ENCODE assay signal across 8 mouse cellular contexts in genomic region chr7:46615256-46615977, GRCm38 (mm10). TPM values are rescaled to one million over a fixed set of nuclear protein-coding genes. Genes with fewer than 3 reads are reported as not detected.
DNase-seq lines count a peak whose midpoint lies in the region; ATAC-seq lines count a peak whose summit lies in the region.
"Had no signal": no experiment of that assay in that cellular context is flagged by ENCODE, and none has a peak within 500 bp of the region (broad histone marks: within the 10 kb centered on the region; RNA-seq: fewer than 3 reads in every experiment).

No protein-coding gene starts in this region.

- ATAC-seq in embryonic facial prominence, embryonic 14.5 days (ENCODE audit: low read depth), result no peak
- no peak for ATAC-seq in forebrain, embryonic 16.5 days

- DNase-seq in adrenal gland, adult 2 months, result peak; percentile 88
- peak; percentile 31 for DNase-seq in embryonic facial prominence, embryonic 14.5 days (ENCODE audit: low spot score)
- peak; percentile 86 to 93 for DNase-seq in kidney, adult 8-10 months
- DNase-seq in lung, postnatal 36 days, result peak; percentile 81
- no peak for DNase-seq in frontal cortex, postnatal 25 days (ENCODE audit: low spot score in 2 of 2)
- DNase-seq in c-Kit-positive CD71-positive TER-119-positive erythroid progenitor cells, embryonic 14.5 days (ENCODE audit: low spot score), result no peak

- no peak overlapping the region for H3K4me2 ChIP-seq in embryonic facial prominence, embryonic 14.5 days (ENCODE audit: low read depth, low read length)
- no peak overlapping the region for H3K4me2 ChIP-seq in forebrain, embryonic 16.5 days (ENCODE audit: low read length)

- WGBS in embryonic facial prominence, embryonic 14.5 days, result 58% methylated on average over 5 of the region's 5 CpGs
- 79% methylated on average over 5 of the region's 5 CpGs for WGBS in forebrain, embryonic 16.5 days

- H3K4me1 ChIP-seq in embryonic facial prominence, embryonic 14.5 days (ENCODE audit: control insufficient read depth, insufficient read depth, low read length), result no peaks in the 10 kb centered on the region
- H3K4me1 ChIP-seq in forebrain, embryonic 16.5 days (replicated peaks; ENCODE audit: control insufficient read depth, insufficient read depth, low read length), result peaks cover 5% of the 10 kb centered on the region; the same call in 1 of the 2 replicates

- H3K9ac ChIP-seq in embryonic facial prominence, embryonic 14.5 days (ENCODE audit: low read depth, low read length), result no peak overlapping the region
- H3K9ac ChIP-seq in forebrain, embryonic 16.5 days (replicated peaks; ENCODE audit: low read depth, low read length), result no peak overlapping the region

- H3K4me3 ChIP-seq in embryonic facial prominence, embryonic 14.5 days (ENCODE audit: low read depth, low read length), result no peak overlapping the region
- H3K4me3 ChIP-seq in forebrain, embryonic 16.5 days (replicated peaks; ENCODE audit: low read length), result no peak overlapping the region

- no peaks in the 10 kb centered on the region for H3K27me3 ChIP-seq in embryonic facial prominence, embryonic 14.5 days (replicated peaks; ENCODE audit: control insufficient read depth, insufficient read depth, low read length)
- H3K27me3 ChIP-seq in forebrain, embryonic 16.5 days (replicated peaks; ENCODE audit: control insufficient read depth, insufficient read depth, low read length), result no peaks in the 10 kb centered on the region

- no peak overlapping the region for H3K27ac ChIP-seq in embryonic facial prominence, embryonic 14.5 days (replicated peaks; ENCODE audit: low read depth, low read length)
- H3K27ac ChIP-seq in forebrain, embryonic 16.5 days (ENCODE audit: low read length), result no peak overlapping the region

- H3K36me3 ChIP-seq in embryonic facial prominence, embryonic 14.5 days (ENCODE audit: control insufficient read depth, insufficient read depth, low read length), result peaks cover 4% of the 10 kb centered on the region; the same call in 1 of the 2 replicates
- H3K36me3 ChIP-seq in forebrain, embryonic 16.5 days (ENCODE audit: control insufficient read depth, insufficient read depth), result peaks cover 5% of the 10 kb centered on the region; the same call in 1 of the 2 replicates

- no peaks in the 10 kb centered on the region for H3K9me3 ChIP-seq in embryonic facial prominence, embryonic 14.5 days (ENCODE audit: control insufficient read depth, low read length)
- H3K9me3 ChIP-seq in forebrain, embryonic 16.5 days (ENCODE audit: control insufficient read depth, low read length), result no peaks in the 10 kb centered on the region

RNA-seq across cellular contexts. Expression of gene Sergef, which starts 24.2 kb away (rescaled TPM):
- total RNA-seq in adrenal gland, adult 2 months (2021), result 10 to 100 TPM; 18.4 to 28.4 TPM
- polyA plus RNA-seq in adrenal gland, adult 2 months (2012; rRNA removed), result 17.4 and 19.2 TPM in 2 replicates
- 12.3 and 14.3 TPM in 2 replicates for polyA plus RNA-seq in embryonic facial prominence, embryonic 14.5 days (2014; fragmentation: Nextera tagmentation; extraction: Ambion mirVana)
- 27.2 and 32.6 TPM in 2 replicates for polyA plus RNA-seq in forebrain, embryonic 16.5 days (2015; fragmentation: Nextera tagmentation; extraction: Ambion mirVana)

RNA-seq across cellular contexts. Expression of gene Tph1, which starts 56.9 kb away (rescaled TPM):
- total RNA-seq in adrenal gland, adult 2 months (2021), result not detected
- not detected in 2 replicates for polyA plus RNA-seq in adrenal gland, adult 2 months (2012; rRNA removed)
- 0.83 and 1.9 TPM in 2 replicates for polyA plus RNA-seq in embryonic facial prominence, embryonic 14.5 days (2014; fragmentation: Nextera tagmentation; extraction: Ambion mirVana)
- 0.35 and 0.93 TPM in 2 replicates for polyA plus RNA-seq in forebrain, embryonic 16.5 days (2015; fragmentation: Nextera tagmentation; extraction: Ambion mirVana)
- polyA plus RNA-seq: testis, adult 2 months had no signal

Comparison
In these comparisons a context has a peak if more than half of its experiments do, and no peak if none do; other contexts are left out.
1. DNase-seq: peak in adrenal gland, adult 2 months (single experiment), embryonic facial prominence, embryonic 14.5 days (single experiment), kidney, adult 8-10 months (2 of 2) and lung, postnatal 36 days (single experiment); none in frontal cortex, postnatal 25 days (0 of 2) and c-Kit-positive CD71-positive TER-119-positive erythroid progenitor cells, embryonic 14.5 days (single experiment).